Mouse (Mus musculus) liver, embryonic 14.5 days (tissue): ENCODE measurements around the gene Tspo.

ENCODE experiments used
- CTCF ChIP-seq: IDR thresholded peaks from 2 replicates; pipeline ENCODE4 v1.5.1; 2016; ENCODE audit warnings: antibody characterized with exemption, low read depth, control low read depth
- EP300 ChIP-seq: IDR thresholded peaks from 2 replicates; pipeline ENCODE4 v1.6.1; 2016; ENCODE audit warnings: antibody characterized with exemption, low read depth

- TF ChIP-seq CTCF = no peak
- TF ChIP-seq EP300 = no peak
Measured at GRCm38 (mm10) chr15:83550137-83550536, 13.3 kb upstream of the Tspo start.
